Mouse (Mus musculus) liver, adult 2 months (tissue): ENCODE measurements around the gene Poc1a. TPM values are rescaled to one million over a fixed set of nuclear protein-coding genes. Genes with fewer than 3 reads are reported as not detected.

Experiments used
- DNase-seq: peaks from one replicate; pipeline ENCODE4 v3.0.0-alpha.2; 2011; ENCODE audit warnings: low read depth, low spot score; ENCODE audit errors: extremely low read depth
- H3K27ac ChIP-seq: fragments of 200-500 bp; replicated peaks from 2 replicates; pipeline ENCODE4 v1.5.1; 2012; ENCODE audit warnings: low read depth, mild to moderate bottlenecking, control low read depth, inconsistent platforms, low read length; ENCODE audit not compliant: insufficient read depth
- H3K27me3 ChIP-seq: fragments of 200-500 bp; 2 replicates; pipeline ENCODE4 v1.6.1; 2012; ENCODE audit warnings: mild to moderate bottlenecking, moderate library complexity, low read length, inconsistent platforms; ENCODE audit not compliant: control insufficient read depth, insufficient read depth
- H3K36me3 ChIP-seq: fragments of 200-500 bp; 2 replicates; pipeline ENCODE4 v1.6.1; 2012; ENCODE audit warnings: low read length, inconsistent platforms; ENCODE audit not compliant: control insufficient read depth, insufficient read depth
- H3K4me1 ChIP-seq: fragments of 200-500 bp; 2 replicates; pipeline ENCODE4 v1.6.1; 2011; ENCODE audit warnings: low read length; ENCODE audit not compliant: control insufficient read depth, insufficient read depth
- H3K4me3 ChIP-seq: fragments of 200-500 bp; 2 replicates; pipeline ENCODE4 v1.5.1; 2011; ENCODE audit warnings: low read depth, mild to moderate bottlenecking, control low read depth, low read length, moderate library complexity; ENCODE audit not compliant: insufficient read depth
- H3K79me2 ChIP-seq: fragments of 200-500 bp; 2 replicates; pipeline ENCODE4 v1.6.1; 2012; ENCODE audit warnings: inconsistent platforms, mild to moderate bottlenecking, low read length, moderate library complexity; ENCODE audit not compliant: control insufficient read depth, insufficient read depth
- H3K9ac ChIP-seq: fragments of 200-500 bp; 2 replicates; pipeline ENCODE4 v1.6.1; 2012; ENCODE audit warnings: low read depth, mild to moderate bottlenecking, control low read depth, inconsistent platforms, low read length
- CTCF ChIP-seq: fragments of 200-500 bp; IDR thresholded peaks from 2 replicates; pipeline ENCODE4 v1.5.1; 2011; ENCODE audit warnings: low read depth, low read length, control low read depth
- POLR2A ChIP-seq: fragments of 200-500 bp; IDR thresholded peaks from 2 replicates; pipeline ENCODE4 v1.6.1; 2011; ENCODE audit warnings: low read length, control low read depth; ENCODE audit not compliant: insufficient read depth; ENCODE audit errors: extremely low read depth
- WGBS: fragments of 180-500 bp; shearing (Covaris S2); methylation state at CpG from one replicate; pipeline ENCODE4 v1.1.7; 2018; 5-methylcytosine and 5-hydroxymethylcytosine counted together
- polyA plus RNA-seq: library from polyadenylated mRNA; depleted of rRNA; stranded (reverse); fragments of >200 nt; gene quantifications from 2 replicates; pipeline ENCODE4 v1.2.3, GENCODE M21; 2012
- total RNA-seq: library from RNA; depleted of rRNA; stranded (reverse); fragments of >200 nt; gene quantifications from 2 replicates; pipeline ENCODE4 v1.2.3, GENCODE M21; 2014

Poc1a gene
- total and polyA plus RNA-seq, 2 experiments: 1.8 to 3.9 TPM

GRCm38 (mm10) chr9:106338462-106339172 lies 57.8 kb downstream of the Poc1a start:
- Histone ChIP-seq H3K27ac (no peak overlapping the region), H3K4me1 (no peaks in the 10 kb centered on the region), H3K4me3 (no peak overlapping the region), H3K27me3 (no peaks in the 10 kb centered on the region), H3K9ac (no peak overlapping the region), H3K79me2 (no peaks in the 10 kb centered on the region), H3K36me3 (no peaks in the 10 kb centered on the region)
- 88% methylated on average over 10 of the region's 10 CpGs for WGBS
- no peak for TF ChIP-seq POLR2A
- TF ChIP-seq CTCF: no peak
- no peak for DNase-seq

DNA sequence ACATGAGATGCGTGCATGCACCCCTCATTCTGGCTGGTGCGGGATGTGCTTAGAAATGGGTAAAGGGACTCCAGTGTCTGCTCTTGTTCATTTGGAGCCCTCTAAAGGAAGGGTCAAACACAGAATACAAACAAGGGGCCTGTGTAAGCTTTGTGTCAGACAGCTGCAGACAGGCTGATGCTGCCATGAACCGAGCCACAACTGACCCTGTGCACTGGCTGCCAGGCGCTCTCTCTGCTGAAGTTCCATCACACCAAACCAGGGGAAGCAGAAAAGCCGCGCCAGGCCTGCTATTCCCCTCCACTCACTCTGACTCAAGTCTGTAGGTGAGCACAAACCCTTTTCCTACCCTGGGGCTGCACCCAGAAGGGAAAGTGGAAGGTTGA lies 58.3 kb downstream of the Poc1a start:
- no peaks in the 10 kb centered on the region for H3K36me3 ChIP-seq
- 92% methylated on average over 6 of the region's 6 CpGs for WGBS

DNA sequence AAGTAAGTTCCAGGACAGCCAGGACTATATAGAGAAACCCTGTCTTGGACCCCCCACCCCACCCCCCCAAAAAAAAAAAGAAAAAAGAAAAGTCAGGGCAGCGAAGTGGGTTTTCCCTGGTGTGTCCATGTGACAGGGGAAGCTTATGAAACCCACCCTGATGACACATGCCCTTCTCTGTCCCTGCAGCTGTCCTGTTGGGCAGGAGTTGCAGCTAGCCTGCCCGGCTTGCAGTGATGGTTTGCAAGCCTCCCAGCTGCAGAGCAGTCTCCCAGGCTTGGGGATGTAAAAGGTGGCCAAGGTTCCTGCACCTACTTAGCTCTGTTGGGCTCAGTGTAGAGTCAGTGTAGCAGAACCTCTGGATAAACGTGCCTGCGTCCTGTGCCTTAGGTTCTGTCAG lies 58.9 kb downstream of the Poc1a start:
- H3K4me1 ChIP-seq: no peaks in the 10 kb centered on the region
- no peak for TF ChIP-seq CTCF
- TF ChIP-seq POLR2A: no peak
- H3K36me3 ChIP-seq: no peaks in the 10 kb centered on the region
- H3K27me3 ChIP-seq: no peaks in the 10 kb centered on the region
- 97% methylated on average over 4 of the region's 4 CpGs for WGBS
- no peak for DNase-seq
- H3K9ac ChIP-seq: no peak overlapping the region
- H3K4me3 ChIP-seq: no peak overlapping the region
- H3K79me2 ChIP-seq: no peaks in the 10 kb centered on the region
- no peak overlapping the region for H3K27ac ChIP-seq

More for the DNA sequence above, 58.3 kb downstream of the Poc1a start:
- H3K27ac ChIP-seq: no peak overlapping the region
- no peaks in the 10 kb centered on the region for H3K79me2 ChIP-seq
- no peak overlapping the region for H3K9ac ChIP-seq
- TF ChIP-seq POLR2A: no peak
- no peak for TF ChIP-seq CTCF
- H3K4me1 ChIP-seq: no peaks in the 10 kb centered on the region
- no peaks in the 10 kb centered on the region for H3K27me3 ChIP-seq
- H3K4me3 ChIP-seq: no peak overlapping the region
- DNase-seq: no peak

DNA sequence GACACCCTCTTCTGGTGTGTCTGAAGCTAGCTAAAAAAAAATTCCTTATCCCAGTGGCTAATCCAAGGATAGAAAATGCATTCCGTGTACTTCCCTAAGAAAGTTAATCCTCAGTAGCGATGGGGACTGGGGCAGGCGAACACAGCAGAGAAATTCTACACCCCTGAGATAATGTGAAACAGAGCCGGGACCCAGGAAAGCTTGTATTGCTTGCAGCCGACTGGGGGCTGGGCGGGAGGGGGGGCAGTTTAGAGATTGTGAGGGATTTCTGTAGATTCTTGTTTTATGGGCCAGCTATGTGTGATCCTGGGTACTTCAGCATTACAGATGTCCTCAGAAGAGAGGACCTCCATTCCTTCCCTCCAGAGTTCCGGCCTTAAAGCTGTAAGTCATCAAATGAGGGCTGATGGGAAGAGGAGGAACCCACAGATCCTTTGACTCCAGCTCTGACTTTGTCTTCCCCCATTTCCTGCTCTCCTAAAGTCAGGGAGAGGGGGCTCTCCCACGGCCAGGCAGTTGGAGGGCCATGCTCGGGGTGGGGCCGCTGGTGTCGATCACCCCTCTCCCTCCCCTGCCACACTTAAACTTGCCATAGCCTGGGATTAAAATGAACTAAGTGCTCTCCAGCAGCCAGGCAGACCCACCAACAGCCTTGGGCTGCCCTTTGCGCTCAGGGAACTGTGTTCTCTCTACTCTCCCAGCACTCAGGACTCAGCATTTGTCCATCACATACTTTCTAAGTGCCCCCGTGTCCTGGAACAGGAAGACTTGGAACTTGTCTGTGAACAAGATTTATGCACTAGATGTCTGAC lies 59.8 kb downstream of the Poc1a start:
- DNase-seq: no peak
- H3K36me3 ChIP-seq: no peaks in the 10 kb centered on the region
- H3K4me1 ChIP-seq: no peaks in the 10 kb centered on the region
- no peaks in the 10 kb centered on the region for H3K27me3 ChIP-seq
- H3K4me3 ChIP-seq: no peak overlapping the region
- H3K9ac ChIP-seq: no peak overlapping the region
- TF ChIP-seq POLR2A (no peak), CTCF (no peak)
- 84% methylated on average over 13 of the region's 13 CpGs for WGBS
- no peaks in the 10 kb centered on the region for H3K79me2 ChIP-seq
- no peak overlapping the region for H3K27ac ChIP-seq

DNA sequence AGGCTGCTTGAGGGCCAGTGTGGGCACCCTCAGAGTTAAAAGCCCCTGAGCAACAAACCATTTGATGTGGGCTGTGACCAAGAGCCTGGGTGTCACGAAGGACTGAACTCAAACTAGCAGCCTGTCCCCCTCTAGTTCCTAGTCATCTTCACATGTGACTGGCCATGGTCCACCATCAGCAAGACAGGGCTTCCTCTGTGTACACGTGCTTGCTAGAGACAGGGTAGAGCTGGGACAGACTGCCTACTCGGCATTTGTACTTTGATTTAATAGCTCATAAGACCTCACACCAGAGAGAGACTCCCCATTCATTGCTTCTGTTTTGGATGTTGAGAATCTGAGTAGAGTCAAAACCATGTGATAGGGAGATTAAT lies 60.4 kb downstream of the Poc1a start:
- Histone ChIP-seq H3K79me2 (no peaks in the 10 kb centered on the region), H3K4me1 (no peaks in the 10 kb centered on the region), H3K36me3 (no peaks in the 10 kb centered on the region), H3K4me3 (no peak overlapping the region), H3K27me3 (no peaks in the 10 kb centered on the region), H3K27ac (no peak overlapping the region), H3K9ac (no peak overlapping the region)
- no peak for DNase-seq
- no peak for TF ChIP-seq POLR2A
- TF ChIP-seq CTCF: no peak
- WGBS: 80% methylated on average over 3 of the region's 3 CpGs

- TF ChIP-seq POLR2A (no peak), CTCF (no peak)
- H3K9ac ChIP-seq: no peak overlapping the region
- H3K4me1 ChIP-seq: no peaks in the 10 kb centered on the region
- H3K27me3 ChIP-seq: no peaks in the 10 kb centered on the region
- 97% methylated on average over 9 of the region's 9 CpGs for WGBS
- H3K36me3 ChIP-seq: no peaks in the 10 kb centered on the region
- no peak for DNase-seq
- no peak overlapping the region for H3K4me3 ChIP-seq
- H3K27ac ChIP-seq: no peak overlapping the region
- no peaks in the 10 kb centered on the region for H3K79me2 ChIP-seq
These were observed 61.7 kb downstream of the Poc1a start for GRCm38 (mm10) chr9:106342573-106342972.
